ENCODE assay signal across 24 mouse cellular contexts in genomic region chr16:94647925-94648324, GRCm38 (mm10).
A peak's percentile ranks its signal among the peaks of the same experiment; 100 is the strongest.
DNase-seq lines count a peak whose midpoint lies in the region; ATAC-seq and TF ChIP-seq lines count a peak whose summit lies in the region.
"Had no signal": no experiment of that assay in that cellular context is flagged by ENCODE, and none has a peak within 500 bp of the region (broad histone marks: within the 10 kb centered on the region; RNA-seq: fewer than 3 reads in every experiment).

No protein-coding gene starts in this region.

- no peak overlapping the region for H3K4me2 ChIP-seq in heart, embryonic 13.5 days
- H3K4me2 ChIP-seq: hindbrain, embryonic 15.5 days; limb, embryonic 13.5 days; midbrain, embryonic 13.5 days; neural tube, embryonic 12.5 days had no signal

- no peak for DNase-seq in heart, adult 9 months (ENCODE audit: low spot score in 2 of 2)
- peak; percentile 37 for DNase-seq in CD4-positive helper T cell, adult 2 months (ENCODE audit: low read depth, low spot score)
- DNase-seq in cerebellum, adult 11-12 months, result no peak
- DNase-seq in thymus, adult 2 months, result no peak
- no peak for DNase-seq in kidney, postnatal 25 days
- DNase-seq: adrenal gland, postnatal 25 days; cerebellum, adult 11 months; cerebellum, postnatal 10 days; forebrain, postnatal 0 days; layer of hippocampus, adult 9-11 months; lung, postnatal 10 days; retina, postnatal 1 day; thymus, postnatal 36 days had no signal

- TF ChIP-seq CTCF in thymus, adult 2 months (IDR thresholded peaks at IDR 0.05; ENCODE audit: borderline replicate concordance, control insufficient read depth, extremely low read depth, insufficient read depth, low read length, poor library complexity), result no peak

- 79% methylated on average over 2 of the region's 2 CpGs for WGBS in heart, embryonic 13.5 days
- 87% methylated on average over 2 of the region's 2 CpGs for WGBS in thymus, adult 2 months

- H3K36me3 ChIP-seq in heart, embryonic 13.5 days, result no peaks in the 10 kb centered on the region
- H3K36me3 ChIP-seq in thymus, adult 2 months (ENCODE audit: control insufficient read depth, insufficient read depth, low read length), result no peaks in the 10 kb centered on the region
- H3K36me3 ChIP-seq: embryonic facial prominence, embryonic 10.5 days; forebrain, embryonic 10.5 days; hindbrain, embryonic 15.5 days; limb, embryonic 13.5 days; midbrain, embryonic 13.5 days; neural tube, embryonic 12.5 days had no signal

- H3K27ac ChIP-seq in heart, embryonic 13.5 days (replicated peaks), result peak overlapping the region; percentile 45
- no peak overlapping the region for H3K27ac ChIP-seq in thymus, adult 2 months (ENCODE audit: control insufficient read depth, insufficient read depth, low read length)
- H3K27ac ChIP-seq: embryonic facial prominence, embryonic 10.5 days; forebrain, embryonic 10.5 days; hindbrain, embryonic 15.5 days; limb, embryonic 13.5 days; liver, embryonic 14.5 days; midbrain, embryonic 13.5 days; neural tube, embryonic 12.5 days had no signal

- TF ChIP-seq POLR2A in thymus, adult 2 months (IDR thresholded peaks at IDR 0.05; ENCODE audit: control insufficient read depth, extremely low read depth, insufficient read depth, low read length, poor library complexity), result no peak

- no peak overlapping the region for H3K4me3 ChIP-seq in heart, embryonic 13.5 days
- no peak overlapping the region for H3K4me3 ChIP-seq in thymus, adult 2 months (ENCODE audit: control insufficient read depth, insufficient read depth, low read length)
- H3K4me3 ChIP-seq: embryonic facial prominence, embryonic 10.5 days; forebrain, embryonic 10.5 days; hindbrain, embryonic 15.5 days; limb, embryonic 13.5 days; midbrain, embryonic 13.5 days; neural tube, embryonic 12.5 days had no signal

- H3K9me3 ChIP-seq in heart, embryonic 13.5 days, result no peaks in the 10 kb centered on the region
- H3K9me3 ChIP-seq: embryonic facial prominence, embryonic 10.5 days; forebrain, embryonic 10.5 days; hindbrain, embryonic 15.5 days; limb, embryonic 13.5 days; midbrain, embryonic 13.5 days; neural tube, embryonic 12.5 days had no signal

- peaks cover 78% of the 10 kb centered on the region for H3K4me1 ChIP-seq in heart, embryonic 13.5 days
- peaks cover 16% of the 10 kb centered on the region for H3K4me1 ChIP-seq in thymus, adult 2 months (replicated peaks; ENCODE audit: control insufficient read depth, insufficient read depth, low read length)

- no peak overlapping the region for H3K9ac ChIP-seq in heart, embryonic 13.5 days
- H3K9ac ChIP-seq: forebrain, postnatal 0 days; hindbrain, embryonic 15.5 days; limb, embryonic 13.5 days; liver, embryonic 14.5 days; midbrain, embryonic 13.5 days; neural tube, embryonic 12.5 days had no signal

- no peak for ATAC-seq in heart, embryonic 13.5 days (ENCODE audit: extremely low read depth, insufficient number of reproducible peaks, low FRiP score, low TSS enrichment)
- peak; percentile 81 for ATAC-seq in activated CD4-positive, CD25-positive, alpha-beta regulatory T cell, adult 4 months
- peak; percentile 38; the same call in 1 of the 2 replicates for ATAC-seq in megakaryocyte progenitor cell, adult 5-6 weeks (replicated peaks; ENCODE audit: poor library complexity)
- ATAC-seq: forebrain, postnatal 0 days; intestine, embryonic 16.5 days; midbrain, embryonic 13.5 days had no signal

- H3K27me3 ChIP-seq in heart, embryonic 13.5 days (replicated peaks), result no peaks in the 10 kb centered on the region
- H3K27me3 ChIP-seq in thymus, adult 2 months (ENCODE audit: control insufficient read depth, insufficient read depth, low read length), result no peaks in the 10 kb centered on the region
- H3K27me3 ChIP-seq: hindbrain, embryonic 15.5 days; limb, embryonic 13.5 days; midbrain, embryonic 13.5 days; neural tube, embryonic 12.5 days had no signal
